Mouse (Mus musculus): ENCODE results near the gene Pck1. TPM values are rescaled to one million over a fixed set of nuclear protein-coding genes. Genes with fewer than 3 reads are reported as not detected.

Pck1 gene
- polyA plus RNA-seq, 1 experiment from 2014 or later = not detected

GRCm38 (mm10) chr2:173143611-173144010 is 9.2 kb upstream of the Pck1 start:
- ATAC-seq (no peak), DNase-seq (ENCODE audit: low spot score) (no peak)
- H3K27me3 ChIP-seq (replicated peaks; ENCODE audit: control insufficient read depth, insufficient read depth, low read length) = no peaks in the 10 kb centered on the region
- H3K4me3 ChIP-seq (ENCODE audit: low read depth, low read length) = no peak overlapping the region
- H3K4me1 ChIP-seq (ENCODE audit: control insufficient read depth, insufficient read depth, low read length) = peaks cover 6% of the 10 kb centered on the region; the same call in 1 of the 2 replicates
- WGBS = 76% methylated on average over 11 of the region's 11 CpGs
- no peak overlapping the region for H3K4me2 ChIP-seq (ENCODE audit: low read length)
- H3K9ac ChIP-seq (ENCODE audit: low read length) = no peak overlapping the region
- H3K9me3 ChIP-seq (replicated peaks; ENCODE audit: control insufficient read depth, low read length) = no peaks in the 10 kb centered on the region
- no peak overlapping the region for H3K27ac ChIP-seq (ENCODE audit: low read depth, low read length)
- no peaks in the 10 kb centered on the region for H3K36me3 ChIP-seq (ENCODE audit: control insufficient read depth, insufficient read depth, low read length)

GRCm38 (mm10) chr2:173145808-173146207 is 7.0 kb upstream of the Pck1 start:
- Histone ChIP-seq H3K27ac (ENCODE audit: low read depth, low read length) (no peak overlapping the region), H3K9ac (ENCODE audit: low read length) (no peak overlapping the region), H3K27me3 (replicated peaks; ENCODE audit: control insufficient read depth, insufficient read depth, low read length) (no peaks in the 10 kb centered on the region), H3K4me1 (ENCODE audit: control insufficient read depth, insufficient read depth, low read length) (no peaks in the 10 kb centered on the region), H3K36me3 (ENCODE audit: control insufficient read depth, insufficient read depth, low read length) (no peaks in the 10 kb centered on the region), H3K4me2 (ENCODE audit: low read length) (no peak overlapping the region), H3K9me3 (replicated peaks; ENCODE audit: control insufficient read depth, low read length) (no peaks in the 10 kb centered on the region), H3K4me3 (ENCODE audit: low read depth, low read length) (no peak overlapping the region)
- 76% methylated on average over 3 of the region's 3 CpGs for WGBS
- DNase-seq (ENCODE audit: low spot score) = no peak
- no peak for ATAC-seq

GRCm38 (mm10) chr2:173146728-173147127 is 6.1 kb upstream of the Pck1 start:
- DNase-seq (ENCODE audit: low spot score) (no peak), ATAC-seq (no peak)
- Histone ChIP-seq H3K9me3 (replicated peaks; ENCODE audit: control insufficient read depth, low read length) (no peaks in the 10 kb centered on the region), H3K4me1 (ENCODE audit: control insufficient read depth, insufficient read depth, low read length) (no peaks in the 10 kb centered on the region), H3K27ac (ENCODE audit: low read depth, low read length) (no peak overlapping the region), H3K9ac (ENCODE audit: low read length) (no peak overlapping the region), H3K36me3 (ENCODE audit: control insufficient read depth, insufficient read depth, low read length) (no peaks in the 10 kb centered on the region), H3K4me2 (ENCODE audit: low read length) (no peak overlapping the region), H3K27me3 (replicated peaks; ENCODE audit: control insufficient read depth, insufficient read depth, low read length) (no peaks in the 10 kb centered on the region), H3K4me3 (ENCODE audit: low read depth, low read length) (no peak overlapping the region)
- 88% methylated on average over 6 of the region's 6 CpGs for WGBS

GRCm38 (mm10) chr2:173148001-173148400 is 4.8 kb upstream of the Pck1 start:
- Histone ChIP-seq H3K4me3 (ENCODE audit: low read depth, low read length) (no peak overlapping the region), H3K4me2 (ENCODE audit: low read length) (no peak overlapping the region), H3K36me3 (ENCODE audit: control insufficient read depth, insufficient read depth, low read length) (no peaks in the 10 kb centered on the region), H3K4me1 (ENCODE audit: control insufficient read depth, insufficient read depth, low read length) (no peaks in the 10 kb centered on the region), H3K9ac (ENCODE audit: low read length) (no peak overlapping the region), H3K27ac (ENCODE audit: low read depth, low read length) (no peak overlapping the region), H3K27me3 (replicated peaks; ENCODE audit: control insufficient read depth, insufficient read depth, low read length) (no peaks in the 10 kb centered on the region), H3K9me3 (replicated peaks; ENCODE audit: control insufficient read depth, low read length) (no peaks in the 10 kb centered on the region)
- DNase-seq (ENCODE audit: low spot score) = no peak
- ATAC-seq = no peak
- WGBS = 89% methylated on average over 5 of the region's 5 CpGs

GRCm38 (mm10) chr2:173151352-173151751 is 1.5 kb upstream of the Pck1 start:
- WGBS = 91% methylated on average over 5 of the region's 5 CpGs
- Histone ChIP-seq H3K4me2 (ENCODE audit: low read length) (no peak overlapping the region), H3K27me3 (replicated peaks; ENCODE audit: control insufficient read depth, insufficient read depth, low read length) (no peaks in the 10 kb centered on the region), H3K4me3 (ENCODE audit: low read depth, low read length) (no peak overlapping the region), H3K4me1 (ENCODE audit: control insufficient read depth, insufficient read depth, low read length) (no peaks in the 10 kb centered on the region), H3K9ac (ENCODE audit: low read length) (no peak overlapping the region), H3K9me3 (replicated peaks; ENCODE audit: control insufficient read depth, low read length) (no peaks in the 10 kb centered on the region), H3K36me3 (ENCODE audit: control insufficient read depth, insufficient read depth, low read length) (no peaks in the 10 kb centered on the region), H3K27ac (ENCODE audit: low read depth, low read length) (no peak overlapping the region)
- ATAC-seq (no peak), DNase-seq (ENCODE audit: low spot score) (no peak)

- H3K27ac ChIP-seq (ENCODE audit: low read depth, low read length) = no peak overlapping the region
- 83% methylated on average over 7 of the region's 7 CpGs for WGBS
- H3K4me2 ChIP-seq (ENCODE audit: low read length) = no peak overlapping the region
- ATAC-seq (no peak), DNase-seq (ENCODE audit: low spot score) (no peak)
- no peaks in the 10 kb centered on the region for H3K9me3 ChIP-seq (replicated peaks; ENCODE audit: control insufficient read depth, low read length)
- H3K9ac ChIP-seq (ENCODE audit: low read length) = no peak overlapping the region
- H3K4me1 ChIP-seq (ENCODE audit: control insufficient read depth, insufficient read depth, low read length) = no peaks in the 10 kb centered on the region
- H3K27me3 ChIP-seq (replicated peaks; ENCODE audit: control insufficient read depth, insufficient read depth, low read length) = no peaks in the 10 kb centered on the region
- no peaks in the 10 kb centered on the region for H3K36me3 ChIP-seq (ENCODE audit: control insufficient read depth, insufficient read depth, low read length)
- no peak overlapping the region for H3K4me3 ChIP-seq (ENCODE audit: low read depth, low read length)
Observed at GRCm38 (mm10) chr2:173151784-173152284, 1.0 kb upstream of the Pck1 start.

- no peaks in the 10 kb centered on the region for H3K36me3 ChIP-seq (ENCODE audit: control insufficient read depth, insufficient read depth, low read length)
- H3K4me2 ChIP-seq (ENCODE audit: low read length) = no peak overlapping the region
- WGBS = 89% methylated on average over 10 of the region's 10 CpGs
- ATAC-seq = no peak
- H3K4me1 ChIP-seq (ENCODE audit: control insufficient read depth, insufficient read depth, low read length) = no peaks in the 10 kb centered on the region
- no peaks in the 10 kb centered on the region for H3K27me3 ChIP-seq (replicated peaks; ENCODE audit: control insufficient read depth, insufficient read depth, low read length)
- H3K27ac ChIP-seq (ENCODE audit: low read depth, low read length) = no peak overlapping the region
- no peaks in the 10 kb centered on the region for H3K9me3 ChIP-seq (replicated peaks; ENCODE audit: control insufficient read depth, low read length)
- DNase-seq (ENCODE audit: low spot score) = no peak
- H3K9ac ChIP-seq (ENCODE audit: low read length) = no peak overlapping the region
- H3K4me3 ChIP-seq (ENCODE audit: low read depth, low read length) = no peak overlapping the region
Observed at GRCm38 (mm10) chr2:173153266-173153665, 418 bp downstream of the Pck1 start.

GRCm38 (mm10) chr2:173154513-173154912 is 1.7 kb downstream of the Pck1 start:
- no peak overlapping the region for H3K27ac ChIP-seq (ENCODE audit: low read depth, low read length)
- H3K4me1 ChIP-seq (ENCODE audit: control insufficient read depth, insufficient read depth, low read length) = no peaks in the 10 kb centered on the region
- ATAC-seq (no peak), DNase-seq (ENCODE audit: low spot score) (no peak)
- H3K36me3 ChIP-seq (ENCODE audit: control insufficient read depth, insufficient read depth, low read length) = no peaks in the 10 kb centered on the region
- H3K4me3 ChIP-seq (ENCODE audit: low read depth, low read length) = no peak overlapping the region
- WGBS = 93% methylated on average over 13 of the region's 13 CpGs
- H3K9me3 ChIP-seq (replicated peaks; ENCODE audit: control insufficient read depth, low read length) = no peaks in the 10 kb centered on the region
- H3K9ac ChIP-seq (ENCODE audit: low read length) = no peak overlapping the region
- no peak overlapping the region for H3K4me2 ChIP-seq (ENCODE audit: low read length)
- no peaks in the 10 kb centered on the region for H3K27me3 ChIP-seq (replicated peaks; ENCODE audit: control insufficient read depth, insufficient read depth, low read length)

GRCm38 (mm10) chr2:173154962-173155361 is 2.1 kb downstream of the Pck1 start:
- Histone ChIP-seq H3K4me1 (ENCODE audit: control insufficient read depth, insufficient read depth, low read length) (no peaks in the 10 kb centered on the region), H3K36me3 (ENCODE audit: control insufficient read depth, insufficient read depth, low read length) (no peaks in the 10 kb centered on the region), H3K4me3 (ENCODE audit: low read depth, low read length) (no peak overlapping the region), H3K27ac (ENCODE audit: low read depth, low read length) (no peak overlapping the region), H3K9me3 (replicated peaks; ENCODE audit: control insufficient read depth, low read length) (no peaks in the 10 kb centered on the region), H3K4me2 (ENCODE audit: low read length) (no peak overlapping the region), H3K9ac (ENCODE audit: low read length) (no peak overlapping the region), H3K27me3 (replicated peaks; ENCODE audit: control insufficient read depth, insufficient read depth, low read length) (no peaks in the 10 kb centered on the region)
- DNase-seq (ENCODE audit: low spot score) (no peak), ATAC-seq (no peak)
- 92% methylated on average over 14 of the region's 14 CpGs for WGBS
